Mouse (Mus musculus) lung, postnatal 0 days (tissue): ENCODE data around the gene Pdss2. TPM values are rescaled to one million over a fixed set of nuclear protein-coding genes. Genes with fewer than 3 reads are reported as not detected.

ENCODE experiments used
- ATAC-seq: fragments of 200-750 bp; cut with Nextera tagmentation; 2 replicates; pipeline ENCODE4 v1.8.0; 2017; ENCODE audit warnings: moderate library complexity
- DNase-seq: peaks from one replicate; pipeline ENCODE4 v3.0.0-alpha.2; 2016; ENCODE audit warnings: low spot score
- H3K27ac ChIP-seq: fragments of 300-500 bp; sonication (generic); 2 replicates; pipeline ENCODE4 v1.5.1; 2014; ENCODE audit warnings: antibody characterized with exemption, mild to moderate bottlenecking, low read length, mixed read lengths
- H3K27me3 ChIP-seq: fragments of 300-500 bp; sonication (generic); replicated peaks from 2 replicates; pipeline ENCODE4 v1.6.1; 2014; ENCODE audit warnings: low read length, mixed read lengths; ENCODE audit not compliant: insufficient read depth
- H3K36me3 ChIP-seq: fragments of 300-500 bp; sonication (generic); 2 replicates; pipeline ENCODE4 v1.6.1; 2014; ENCODE audit warnings: low read length, mixed read lengths; ENCODE audit not compliant: insufficient read depth
- H3K4me1 ChIP-seq: fragments of 300-500 bp; sonication (generic); 2 replicates; pipeline ENCODE4 v1.6.1; 2014; ENCODE audit warnings: antibody characterized with exemption, low read depth, low read length, mixed read lengths; ENCODE audit not compliant: insufficient read depth
- H3K4me2 ChIP-seq: fragments of 300-500 bp; sonication (generic); replicated peaks from 2 replicates; pipeline ENCODE4 v1.6.1; 2014; ENCODE audit warnings: low read depth, mild to moderate bottlenecking, low read length, moderate library complexity, mixed read lengths
- H3K4me3 ChIP-seq: fragments of 300-500 bp; sonication (generic); 2 replicates; pipeline ENCODE4 v1.5.1; 2014; ENCODE audit warnings: low read depth, low read length
- H3K9ac ChIP-seq: fragments of 300-500 bp; sonication (generic); replicated peaks from 2 replicates; pipeline ENCODE4 v1.6.1; 2014; ENCODE audit warnings: low read depth, mild to moderate bottlenecking
- H3K9me3 ChIP-seq: fragments of 300-500 bp; sonication (generic); 2 replicates; pipeline ENCODE4 v1.6.1; 2016; ENCODE audit warnings: low read length, mixed read lengths
- CTCF ChIP-seq: IDR thresholded peaks from 2 replicates; pipeline ENCODE4 v1.5.1; 2016; ENCODE audit warnings: antibody characterized with exemption, mild to moderate bottlenecking
- EP300 ChIP-seq: IDR thresholded peaks from 2 replicates; pipeline ENCODE4 v1.6.1; 2016; ENCODE audit warnings: antibody characterized with exemption, mild to moderate bottlenecking, control low read depth
- WGBS: fragments of 180-500 bp; shearing (Covaris S2); extraction: QIAGEN DNeasy Blood & Tissue Kit; methylation state at CpG from one replicate; pipeline ENCODE4 v1.1.7; 2014; 5-methylcytosine and 5-hydroxymethylcytosine counted together
- polyA plus RNA-seq: library from polyadenylated mRNA; unstranded; fragments of >200 nt; fragmentation: Nextera tagmentation; extraction: Ambion mirVana; gene quantifications from 2 replicates; pipeline ENCODE4 v1.2.1, GENCODE M21; 2015

The Pdss2 gene
- polyA plus RNA-seq, 1 experiment from 2014 or later, result 4.5 TPM

DNA sequence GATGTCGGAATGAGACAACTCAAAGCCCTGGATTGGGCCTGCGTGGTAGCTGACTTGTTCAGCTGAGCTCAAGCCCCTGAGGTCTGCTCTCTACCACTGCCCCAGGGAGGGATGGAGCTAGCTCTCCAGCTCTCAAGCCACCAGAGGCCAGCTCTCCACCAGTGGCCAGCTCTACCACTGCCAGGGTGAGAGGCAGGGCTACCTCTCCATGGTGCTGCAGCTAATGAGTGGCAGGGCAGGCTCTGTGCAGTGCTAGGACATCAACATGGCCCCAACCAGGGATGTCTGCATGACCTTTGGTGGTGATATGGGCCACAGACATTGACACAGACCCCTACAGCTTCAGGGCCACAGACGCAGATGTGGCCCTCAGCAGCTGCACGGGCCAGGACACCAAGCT, 144.6 kb downstream of the Pdss2 start:
- no peak overlapping the region for H3K27ac ChIP-seq
- no peak overlapping the region for H3K4me3 ChIP-seq
- whole genome bisulfite sequencing, result 91% methylated on average over 4 of the region's 4 CpGs
- H3K4me2 ChIP-seq, result no peak overlapping the region
- H3K9me3 ChIP-seq, result no peaks in the 10 kb centered on the region
- no peak overlapping the region for H3K9ac ChIP-seq
- TF ChIP-seq CTCF (no peak), EP300 (no peak)
- no peaks in the 10 kb centered on the region for H3K36me3 ChIP-seq
- DNase-seq (no peak), ATAC-seq (no peak)
- H3K27me3 ChIP-seq, result no peaks in the 10 kb centered on the region
- no peaks in the 10 kb centered on the region for H3K4me1 ChIP-seq

DNA sequence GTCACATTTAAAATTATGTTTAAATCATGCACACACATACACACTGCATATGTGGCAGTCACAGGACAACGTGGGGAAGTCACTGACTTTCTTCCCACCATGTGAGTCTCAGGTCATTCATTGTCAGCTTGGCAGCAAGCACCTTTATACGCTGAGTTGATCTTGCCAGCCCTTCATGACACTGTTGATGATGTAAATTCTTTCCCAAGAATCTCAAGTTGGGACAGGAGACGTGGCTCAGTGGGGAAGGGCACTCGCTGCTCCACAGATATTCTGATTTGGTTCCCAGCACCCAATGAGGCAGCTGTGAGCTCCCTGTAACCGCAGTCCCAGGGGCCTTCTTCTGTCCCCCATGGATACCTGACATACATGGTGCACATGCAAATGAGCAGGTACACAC, 147.3 kb downstream of the Pdss2 start:
- no peak overlapping the region for H3K4me2 ChIP-seq

GRCm38 (mm10) chr10:43372315-43372714, 151.0 kb downstream of the Pdss2 start:
- WGBS, result 42% methylated on average over 7 of the region's 7 CpGs
- H3K36me3 ChIP-seq, result no peaks in the 10 kb centered on the region
- ATAC-seq (peak; percentile 71), DNase-seq (peak; percentile 42)
- H3K9me3 ChIP-seq, result no peaks in the 10 kb centered on the region
- H3K4me1 ChIP-seq, result no peaks in the 10 kb centered on the region
- TF ChIP-seq EP300 (no peak), CTCF (no peak)
- H3K4me2 ChIP-seq, result peak overlapping the region; percentile 28; the same call in 1 of the 2 replicates
- no peak overlapping the region for H3K4me3 ChIP-seq
- no peaks in the 10 kb centered on the region for H3K27me3 ChIP-seq
- no peak overlapping the region for H3K9ac ChIP-seq
- no peak overlapping the region for H3K27ac ChIP-seq

More for the DNA sequence above, 147.3 kb downstream of the Pdss2 start:
- Histone ChIP-seq H3K27ac (no peak overlapping the region), H3K4me1 (no peaks in the 10 kb centered on the region), H3K4me3 (no peak overlapping the region), H3K27me3 (no peaks in the 10 kb centered on the region), H3K36me3 (no peaks in the 10 kb centered on the region), H3K9ac (no peak overlapping the region), H3K9me3 (no peaks in the 10 kb centered on the region)
- DNase-seq, result no peak
- ATAC-seq, result no peak
- TF ChIP-seq EP300 (no peak), CTCF (no peak)
- 80% methylated on average over 5 of the region's 5 CpGs for WGBS

- no peaks in the 10 kb centered on the region for H3K27me3 ChIP-seq
- H3K4me2 ChIP-seq, result no peak overlapping the region
- H3K9ac ChIP-seq, result no peak overlapping the region
- ATAC-seq (no peak), DNase-seq (no peak)
- H3K4me3 ChIP-seq, result no peak overlapping the region
- no peaks in the 10 kb centered on the region for H3K36me3 ChIP-seq
- no peaks in the 10 kb centered on the region for H3K4me1 ChIP-seq
- no peak for TF ChIP-seq CTCF
- no peak for TF ChIP-seq EP300
- 73% methylated on average over 9 of the region's 9 CpGs for WGBS
- no peak overlapping the region for H3K27ac ChIP-seq
- H3K9me3 ChIP-seq, result no peaks in the 10 kb centered on the region
These were observed 151.7 kb downstream of the Pdss2 start for GRCm38 (mm10) chr10:43373035-43373434.

GRCm38 (mm10) chr10:43373666-43374065, 152.4 kb downstream of the Pdss2 start:
- Histone ChIP-seq H3K27me3 (no peaks in the 10 kb centered on the region), H3K4me2 (no peak overlapping the region), H3K9me3 (no peaks in the 10 kb centered on the region), H3K9ac (no peak overlapping the region), H3K36me3 (no peaks in the 10 kb centered on the region), H3K27ac (no peak overlapping the region), H3K4me1 (no peaks in the 10 kb centered on the region), H3K4me3 (no peak overlapping the region)
- DNase-seq (peak; percentile 15), ATAC-seq (no peak)
- 78% methylated on average over 12 of the region's 12 CpGs for WGBS
- TF ChIP-seq CTCF (no peak), EP300 (no peak)

DNA sequence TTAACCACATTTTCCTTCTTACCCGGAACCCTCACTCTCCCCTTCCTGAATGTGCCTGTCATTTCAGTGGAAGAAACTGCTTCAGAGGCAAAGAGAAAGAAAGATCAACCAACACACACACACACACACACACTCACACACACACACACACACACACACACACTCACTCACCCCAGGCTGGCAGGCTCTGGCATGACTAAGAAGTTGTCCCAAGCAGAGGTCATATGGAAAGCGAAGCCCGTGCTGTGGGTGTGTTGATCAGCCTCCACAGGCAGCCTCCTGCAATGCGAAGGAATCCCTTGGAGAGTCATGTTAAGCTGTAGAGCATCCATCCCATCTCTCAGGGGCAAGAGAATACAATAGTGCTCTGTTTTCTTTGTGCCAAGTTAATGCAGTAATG, 154.0 kb downstream of the Pdss2 start:
- Histone ChIP-seq H3K9me3 (no peaks in the 10 kb centered on the region), H3K27ac (no peak overlapping the region), H3K4me3 (no peak overlapping the region), H3K27me3 (no peaks in the 10 kb centered on the region), H3K4me1 (no peaks in the 10 kb centered on the region), H3K36me3 (no peaks in the 10 kb centered on the region), H3K9ac (no peak overlapping the region), H3K4me2 (no peak overlapping the region)
- WGBS, result 81% methylated on average over 4 of the region's 4 CpGs
- DNase-seq, result no peak
- ATAC-seq, result no peak
- TF ChIP-seq EP300, result no peak
- TF ChIP-seq CTCF, result no peak

DNA sequence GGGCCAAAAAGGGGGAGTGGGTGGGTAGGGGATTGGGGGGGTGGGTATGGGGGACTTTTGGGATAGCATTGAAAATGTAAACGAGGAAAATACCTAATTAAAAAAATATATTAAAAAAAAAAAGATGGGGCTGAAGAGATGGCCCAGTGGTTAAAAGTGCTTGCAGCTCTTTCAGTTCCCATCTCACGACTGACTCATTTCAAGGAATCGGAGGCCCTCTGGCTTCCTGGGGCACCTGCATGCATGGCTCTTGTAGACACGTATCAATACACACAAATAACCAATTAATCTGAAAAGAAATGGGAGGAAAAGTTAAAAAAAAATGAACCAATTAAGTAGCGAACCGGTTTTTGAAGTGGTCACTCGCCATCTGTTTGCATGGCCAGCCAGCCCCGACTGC, 155.5 kb downstream of the Pdss2 start:
- ATAC-seq, result no peak

More for the DNA sequence above, 155.5 kb downstream of the Pdss2 start:
- Histone ChIP-seq H3K27me3 (no peaks in the 10 kb centered on the region), H3K4me2 (no peak overlapping the region), H3K9ac (no peak overlapping the region), H3K36me3 (no peaks in the 10 kb centered on the region), H3K4me3 (no peak overlapping the region), H3K4me1 (no peaks in the 10 kb centered on the region), H3K27ac (no peak overlapping the region), H3K9me3 (no peaks in the 10 kb centered on the region)
- TF ChIP-seq CTCF (no peak), EP300 (no peak)
- 86% methylated on average over 8 of the region's 8 CpGs for WGBS
- no peak for DNase-seq
